Mouse (Mus musculus) cortical plate, adult 2 months (tissue): Measurements from ENCODE around the gene Ablim1.

Experiments
- CTCF ChIP-seq: fragments of 200-500 bp; IDR thresholded peaks from 2 replicates; pipeline ENCODE4 v1.5.1; 2011; ENCODE audit warnings: mild to moderate bottlenecking, control low read depth, low read length; ENCODE audit not compliant: insufficient read depth; ENCODE audit errors: extremely low read depth
- POLR2A ChIP-seq: fragments of 200-500 bp; IDR thresholded peaks from 2 replicates; pipeline ENCODE4 v1.6.1; 2011; ENCODE audit warnings: mild to moderate bottlenecking, low read length, control low read depth; ENCODE audit not compliant: insufficient read depth; ENCODE audit errors: extremely low read depth

DNA sequence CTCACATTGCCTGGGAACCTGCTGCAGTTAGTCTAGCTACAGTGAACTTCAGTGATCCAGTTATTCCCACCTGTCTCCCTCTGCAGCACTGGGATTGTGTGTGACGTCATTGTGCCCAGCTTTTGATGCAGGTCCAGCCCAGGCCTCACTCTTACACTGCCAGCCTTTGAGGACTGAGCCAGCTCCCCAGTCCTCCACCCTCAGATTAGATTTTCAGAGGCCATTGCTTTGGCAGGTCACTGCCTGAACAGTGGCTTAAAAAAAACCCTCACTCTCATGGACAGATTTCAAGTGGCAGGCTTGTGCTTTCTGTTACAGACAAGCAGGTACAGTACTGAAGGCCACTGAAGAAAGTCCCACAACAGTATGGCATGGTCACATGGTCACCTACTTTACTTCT, 30.0 kb upstream of the Ablim1 start:
- TF ChIP-seq CTCF (no peak), POLR2A (no peak)
